Mouse (Mus musculus) adrenal gland (tissue): ENCODE measurements around the gene Tex2.

Experiments used
- intact Hi-C: fragments of 180-260 bp; cut with DNase I; formaldehyde crosslinking; loops from one replicate; pipeline ENCODE4 v1.15.1; 2025

The Tex2 gene

GRCm38 (mm10) chr11:106490057-106490456, 123.2 kb downstream of the Tex2 start:
- intact Hi-C loops, result loop anchor here (5.0 to 10.0 kb wide), 2 partner anchors 137 to 205 kb away; no protein-coding TSS in a partner anchor

- intact Hi-C loops, result loop anchor here (5.0 kb wide), 1 partner anchor 52 kb away; no protein-coding TSS in a partner anchor
These were observed 124.1 kb downstream of the Tex2 start for GRCm38 (mm10) chr11:106489036-106489693.

GRCm38 (mm10) chr11:106488126-106488561, 125.1 kb downstream of the Tex2 start:
- intact Hi-C loops, result loop anchor here (5.0 kb wide), 1 partner anchor 51 kb away; no protein-coding TSS in a partner anchor

GRCm38 (mm10) chr11:106487733-106488115, 125.5 kb downstream of the Tex2 start, which contains the start of gene Ern1:
TSS of gene Ern1 (minus strand) at chr11:106487852.
- intact Hi-C loops, result loop anchor here (5.0 kb wide), 1 partner anchor 50 kb away; no protein-coding TSS in a partner anchor

GRCm38 (mm10) chr11:106486866-106487732, 126.1 kb downstream of the Tex2 start:
- intact Hi-C loops, result loop anchor here (5.0 kb wide), 1 partner anchor 50 kb away; no protein-coding TSS in a partner anchor

GRCm38 (mm10) chr11:106486042-106486865, 127.0 kb downstream of the Tex2 start:
- intact Hi-C loops, result loop anchor here (5.0 kb wide), 1 partner anchor 49 kb away; no protein-coding TSS in a partner anchor

- intact Hi-C loops, result loop anchor here (5.0 kb wide), 1 partner anchor 48 kb away; no protein-coding TSS in a partner anchor
These were observed 127.6 kb downstream of the Tex2 start for GRCm38 (mm10) chr11:106485611-106486010.

GRCm38 (mm10) chr11:106484875-106485274, 128.3 kb downstream of the Tex2 start:
- intact Hi-C loops, result loop anchor here (5.0 kb wide), 1 partner anchor 48 kb away; no protein-coding TSS in a partner anchor

GRCm38 (mm10) chr11:106482867-106483266, 130.4 kb downstream of the Tex2 start:
- intact Hi-C loops, result no loop called here

- intact Hi-C loops, result loop anchor here (2.0 kb wide), 1 partner anchor 27 kb away; no protein-coding TSS in a partner anchor
These were observed 131.6 kb downstream of the Tex2 start for GRCm38 (mm10) chr11:106481651-106482050.

- intact Hi-C loops, result loop anchor here (2.0 kb wide), 1 partner anchor 26 kb away; no protein-coding TSS in a partner anchor
These were observed 132.7 kb downstream of the Tex2 start for GRCm38 (mm10) chr11:106480530-106480885.

GRCm38 (mm10) chr11:106479619-106480529, 133.3 kb downstream of the Tex2 start:
- intact Hi-C loops, result loop anchor here (2.0 kb wide), 1 partner anchor 25 kb away; no protein-coding TSS in a partner anchor

GRCm38 (mm10) chr11:106478745-106479144, 134.5 kb downstream of the Tex2 start:
- intact Hi-C loops, result no loop called here

GRCm38 (mm10) chr11:106477505-106478160, 135.6 kb downstream of the Tex2 start:
- intact Hi-C loops, result no loop called here

- intact Hi-C loops, result no loop called here
These were observed 137.9 kb downstream of the Tex2 start for GRCm38 (mm10) chr11:106475309-106475708.

- intact Hi-C loops, result no loop called here
These were observed 141.6 kb downstream of the Tex2 start for GRCm38 (mm10) chr11:106471629-106472028.

GRCm38 (mm10) chr11:106468509-106468908, 144.7 kb downstream of the Tex2 start:
- intact Hi-C loops, result no loop called here

- intact Hi-C loops, result no loop called here
These were observed 147.3 kb downstream of the Tex2 start for GRCm38 (mm10) chr11:106465932-106466331.

- intact Hi-C loops, result no loop called here
These were observed 147.7 kb downstream of the Tex2 start for GRCm38 (mm10) chr11:106465545-106465903.
